Mouse (Mus musculus): ENCODE data around the gene Fitm2. TPM values are rescaled to one million over a fixed set of nuclear protein-coding genes. Genes with fewer than 3 reads are reported as not detected.

Gene Fitm2
- total and polyA plus RNA-seq, 3 experiments = 6.6 to 60.9 (median 10.6) TPM

- peaks cover 0 to 3% of the 10 kb centered on the region in 2 experiments; a peak in 2 of 4 replicates for H3K36me3 ChIP-seq (ENCODE audit: control insufficient read depth in 1 of 2, insufficient read depth in 2 of 2, low read length in 2 of 2)
- no peaks in the 10 kb centered on the region; a peak in 1 of 4 replicates for H3K27me3 ChIP-seq (ENCODE audit: control insufficient read depth in 1 of 2, insufficient read depth in 2 of 2, low read length in 2 of 2)
- TF ChIP-seq MAFK (IDR thresholded peaks at IDR 0.05; ENCODE audit: borderline replicate concordance, low read depth, low read length) = no peak
- no peak for TF ChIP-seq GATA1 (IDR thresholded peaks at IDR 0.05; ENCODE audit: low read depth, low read length)
- no peak for TF ChIP-seq TBP (IDR thresholded peaks at IDR 0.05; ENCODE audit: low read depth, low read length)
- no peak for TF ChIP-seq ETS1 (IDR thresholded peaks at IDR 0.05; ENCODE audit: low read depth, low read length)
- no peak overlapping the region for H3K9ac ChIP-seq (ENCODE audit: control insufficient read depth, low read depth, low read length, poor library complexity, severe bottlenecking)
- no peak overlapping the region for H3K4me3 ChIP-seq (ENCODE audit: control insufficient read depth in 1 of 2, insufficient read depth in 1 of 2, low read depth in 2 of 2, low read length in 2 of 2)
- H3K9me3 ChIP-seq (replicated peaks; ENCODE audit: insufficient read depth, low read length) = no peaks in the 10 kb centered on the region
- no peak for DNase-seq (ENCODE audit: low read depth, low spot score)
- no peaks in the 10 kb centered on the region for H3K79me2 ChIP-seq (ENCODE audit: control insufficient read depth, insufficient read depth, low read length, poor library complexity)
- H3K4me1 ChIP-seq (ENCODE audit: control insufficient read depth in 1 of 2, insufficient read depth in 2 of 2, low read length in 2 of 2) = peaks cover 0 to 17% of the 10 kb centered on the region in 2 experiments; a peak in 2 of 4 replicates
- H3K27ac ChIP-seq (ENCODE audit: control insufficient read depth, low read depth, low read length) = no peak overlapping the region
Measured at GRCm38 (mm10) chr2:163460622-163461021, 11.8 kb downstream of the Fitm2 start.

GRCm38 (mm10) chr2:163459380-163459779 is 13.0 kb downstream of the Fitm2 start:
- peaks cover 0 to 17% of the 10 kb centered on the region in 2 experiments; a peak in 2 of 4 replicates for H3K4me1 ChIP-seq (ENCODE audit: control insufficient read depth in 1 of 2, insufficient read depth in 2 of 2, low read length in 2 of 2)
- DNase-seq (ENCODE audit: low read depth, low spot score) = peak; percentile 39
- no peak overlapping the region for H3K27ac ChIP-seq (ENCODE audit: control insufficient read depth, low read depth, low read length)
- TF ChIP-seq MAX (IDR thresholded peaks at IDR 0.05; ENCODE audit: low read length) (no peak), UBTF (IDR thresholded peaks at IDR 0.05; ENCODE audit: borderline replicate concordance, insufficient read depth, low read depth, low read length) (no peak), MAFK (IDR thresholded peaks at IDR 0.05; ENCODE audit: borderline replicate concordance, low read depth, low read length) (no peak), USF1 (IDR thresholded peaks at IDR 0.05; ENCODE audit: low read depth, low read length) (no peak), ZC3H11A (IDR thresholded peaks at IDR 0.05; ENCODE audit: low read depth, low read length) (no peak), ETS1 (IDR thresholded peaks at IDR 0.05; ENCODE audit: low read depth, low read length) (no peak), E2F4 (IDR thresholded peaks at IDR 0.05; ENCODE audit: borderline replicate concordance, low read depth, low read length) (no peak), ELF1 (IDR thresholded peaks at IDR 0.05; ENCODE audit: low read depth, low read length) (no peak)
- H3K79me2 ChIP-seq (ENCODE audit: control insufficient read depth, insufficient read depth, low read length, poor library complexity) = no peaks in the 10 kb centered on the region
- peak overlapping the region in 1 of 2 experiments; percentile 16; a peak in 1 of 4 replicates for H3K4me3 ChIP-seq (ENCODE audit: control insufficient read depth in 1 of 2, insufficient read depth in 1 of 2, low read depth in 2 of 2, low read length in 2 of 2)
- peaks cover 0 to 3% of the 10 kb centered on the region in 2 experiments; a peak in 2 of 4 replicates for H3K36me3 ChIP-seq (ENCODE audit: control insufficient read depth in 1 of 2, insufficient read depth in 2 of 2, low read length in 2 of 2)
- no peaks in the 10 kb centered on the region for H3K9me3 ChIP-seq (replicated peaks; ENCODE audit: insufficient read depth, low read length)
- H3K27me3 ChIP-seq (ENCODE audit: control insufficient read depth in 1 of 2, insufficient read depth in 2 of 2, low read length in 2 of 2) = peaks cover 0 to under 1% of the 10 kb centered on the region in 2 experiments; a peak in 2 of 4 replicates
- H3K9ac ChIP-seq (ENCODE audit: control insufficient read depth, low read depth, low read length, poor library complexity, severe bottlenecking) = no peak overlapping the region

GRCm38 (mm10) chr2:163458539-163459265 is 13.7 kb downstream of the Fitm2 start:
- Histone ChIP-seq H3K79me2 (ENCODE audit: control insufficient read depth, insufficient read depth, low read length, poor library complexity) (no peaks in the 10 kb centered on the region), H3K4me1 (ENCODE audit: control insufficient read depth in 1 of 2, insufficient read depth in 2 of 2, low read length in 2 of 2) (peaks cover 0 to 17% of the 10 kb centered on the region in 2 experiments; a peak in 2 of 4 replicates), H3K9ac (ENCODE audit: control insufficient read depth, low read depth, low read length, poor library complexity, severe bottlenecking) (no peak overlapping the region), H3K36me3 (ENCODE audit: control insufficient read depth in 1 of 2, insufficient read depth in 2 of 2, low read length in 2 of 2) (peaks cover 0 to 3% of the 10 kb centered on the region in 2 experiments; a peak in 2 of 4 replicates), H3K27ac (ENCODE audit: control insufficient read depth, low read depth, low read length) (no peak overlapping the region), H3K27me3 (ENCODE audit: control insufficient read depth in 1 of 2, insufficient read depth in 2 of 2, low read length in 2 of 2) (peaks cover 0 to 2% of the 10 kb centered on the region in 2 experiments; a peak in 2 of 4 replicates), H3K4me3 (ENCODE audit: control insufficient read depth in 1 of 2, insufficient read depth in 1 of 2, low read depth in 2 of 2, low read length in 2 of 2) (peak overlapping the region in 1 of 2 experiments; percentile 17; a peak in 1 of 4 replicates), H3K9me3 (replicated peaks; ENCODE audit: insufficient read depth, low read length) (no peaks in the 10 kb centered on the region)
- TF ChIP-seq MXI1 (IDR thresholded peaks at IDR 0.05; ENCODE audit: low read depth, low read length) = no peak; the same call in 1 of the 2 replicates
- TF ChIP-seq MAFK (IDR thresholded peaks at IDR 0.05; ENCODE audit: borderline replicate concordance, low read depth, low read length) = no peak
- TF ChIP-seq POLR2AphosphoS2 (IDR thresholded peaks at IDR 0.05; ENCODE audit: low read length) = no peak
- no peak for TF ChIP-seq SMC3 (IDR thresholded peaks at IDR 0.05; ENCODE audit: low read depth, low read length)
- no peak for TF ChIP-seq TBP (IDR thresholded peaks at IDR 0.05; ENCODE audit: low read depth, low read length)
- peak in 1 of 2 experiments; percentile 53; a peak in 3 of 4 replicates for TF ChIP-seq EP300 (IDR thresholded peaks at IDR 0.05; ENCODE audit: low read depth in 1 of 2, low read length in 2 of 2)
- peak; percentile 74 for TF ChIP-seq GATA1 (IDR thresholded peaks at IDR 0.05; ENCODE audit: low read depth, low read length)
- TF ChIP-seq NELFE (IDR thresholded peaks at IDR 0.05; ENCODE audit: low read depth, low read length) = no peak
- no peak for TF ChIP-seq MYC (IDR thresholded peaks at IDR 0.05; ENCODE audit: low read depth, low read length)
- TF ChIP-seq POLR2A (IDR thresholded peaks at IDR 0.05; ENCODE audit: control insufficient read depth in 1 of 2, insufficient read depth in 1 of 2, low read depth in 1 of 2, low read length in 2 of 2, poor library complexity in 1 of 2) = no peak
- peak; percentile 72 for TF ChIP-seq SIN3A (IDR thresholded peaks at IDR 0.05; ENCODE audit: low read length)
- peak; percentile 70 for DNase-seq (ENCODE audit: low read depth, low spot score)
